Mouse (Mus musculus) ES-E14 (cell line): Measurements from ENCODE around the gene Aff1.

ENCODE experiments used
- CHD2 ChIP-seq: IDR thresholded peaks from 2 replicates; pipeline ENCODE4 v1.6.1; 2014; ENCODE audit warnings: mild to moderate bottlenecking, low read depth, low read length, inconsistent platforms
- MAFK ChIP-seq: IDR thresholded peaks from 2 replicates; pipeline ENCODE4 v1.6.1; 2014; ENCODE audit warnings: mild to moderate bottlenecking, low read depth, low read length, inconsistent platforms; ENCODE audit not compliant: insufficient read depth
- ZC3H11A ChIP-seq: IDR thresholded peaks from 2 replicates; pipeline ENCODE4 v1.6.1; 2012; ENCODE audit warnings: low read depth, mild to moderate bottlenecking, inconsistent platforms, low read length, borderline replicate concordance

GRCm38 (mm10) chr5:103699537-103699936 lies 7.4 kb downstream of the Aff1 start:
- TF ChIP-seq MAFK (no peak), ZC3H11A (no peak), CHD2 (no peak)
